Mouse (Mus musculus): Measurements from ENCODE around the gene Sdhaf1.

DNA sequence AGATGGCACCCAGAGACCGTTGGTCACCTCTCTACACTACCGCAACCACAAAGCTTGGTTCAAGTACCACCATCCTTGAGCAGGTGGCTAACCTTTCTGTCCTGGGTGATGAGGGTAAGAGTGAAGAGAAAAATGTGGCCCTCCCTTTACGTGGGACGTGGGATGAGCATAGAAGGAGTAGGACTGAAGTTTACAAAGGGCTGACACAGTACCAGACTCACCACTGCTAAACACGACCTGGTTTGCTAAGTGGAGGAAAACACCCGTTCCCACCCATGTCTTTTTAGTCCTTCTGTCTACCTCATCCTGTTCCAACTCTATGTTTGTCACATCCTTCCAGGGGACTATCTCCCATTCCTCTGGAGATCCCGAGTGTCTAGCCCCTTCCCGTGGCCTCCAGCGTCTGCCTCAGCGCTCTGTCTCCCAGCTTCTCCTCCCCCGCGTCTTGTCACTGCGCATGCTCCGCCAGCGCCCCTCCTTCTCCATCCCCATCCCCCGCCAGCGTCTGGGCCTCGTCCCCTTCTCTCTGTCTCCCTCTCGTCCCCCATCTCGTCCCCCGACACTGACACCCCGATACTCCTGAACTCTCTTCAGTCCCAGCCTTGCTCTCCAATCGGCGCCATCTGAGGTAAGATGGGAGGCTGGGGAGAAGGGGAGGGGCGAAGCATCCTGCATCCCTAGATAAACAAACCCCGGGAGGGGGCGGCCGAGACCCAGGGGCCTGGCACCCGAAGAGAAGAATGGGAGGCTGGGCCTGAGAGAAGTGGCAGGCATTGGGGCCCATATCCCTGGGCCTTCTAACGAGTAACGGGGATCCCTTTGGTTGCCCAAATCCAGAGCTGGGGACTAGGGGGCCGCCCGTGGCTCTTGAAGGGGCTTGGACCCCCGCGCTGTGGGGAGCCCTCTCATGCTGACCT, 32.2 kb downstream of the Sdhaf1 start, which contains the start of gene Clip3:
- TF ChIP-seq POLR2A (IDR thresholded peaks at IDR 0.05; ENCODE audit: insufficient read depth, low read depth, low read length) (peak; percentile 93), CTCF (IDR thresholded peaks at IDR 0.05; ENCODE audit: insufficient read depth, low read depth, low read length) (no peak)
